Mouse (Mus musculus): ENCODE data around the gene Mcrs1.
A peak's percentile ranks its signal among the peaks of the same experiment; 100 is the strongest.

Mcrs1 gene

DNA sequence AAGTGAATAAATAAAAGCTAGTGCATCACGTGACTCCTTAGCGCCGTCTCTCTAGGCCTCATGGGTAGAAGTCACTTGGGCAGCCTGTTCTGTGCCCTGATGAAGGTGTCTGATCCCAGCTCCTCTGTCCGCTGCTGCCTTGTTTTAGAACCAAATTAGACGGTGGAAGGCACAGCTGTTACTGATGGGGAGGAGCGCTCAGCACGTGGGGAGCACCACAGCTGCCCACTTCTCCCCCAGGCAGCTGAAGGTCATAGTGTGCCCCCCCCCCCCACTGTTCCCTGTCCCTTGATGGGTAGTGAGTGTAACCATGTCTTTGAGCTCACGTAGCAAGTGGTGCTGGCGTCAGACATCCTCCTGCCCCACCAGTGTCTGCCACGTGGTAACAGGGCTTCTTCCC is 38.6 kb downstream of the Mcrs1 start:
- DNase-seq (ENCODE audit: low read depth, low spot score), result no peak

DNA sequence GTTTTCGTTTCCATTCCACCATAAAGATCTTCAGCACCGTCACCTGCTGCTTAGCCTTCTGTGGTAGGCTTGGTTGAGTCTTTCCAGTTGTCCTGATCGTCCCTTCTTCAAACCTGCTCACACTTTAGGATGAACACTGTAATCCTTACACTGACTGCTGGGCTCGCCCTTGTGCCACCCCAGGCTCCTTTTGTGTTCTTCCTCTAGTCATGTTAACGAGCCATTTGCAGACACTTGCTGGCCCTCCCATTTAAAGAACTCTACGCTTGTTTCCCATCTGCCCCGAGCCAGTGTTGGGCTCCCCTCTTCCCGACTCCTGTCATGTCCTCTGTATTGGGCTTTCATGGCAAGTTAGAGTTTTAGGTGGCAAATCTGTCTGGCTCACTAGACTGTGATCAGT is 45.8 kb downstream of the Mcrs1 start:
- peak; percentile 64 for DNase-seq (ENCODE audit: low read depth, low spot score)

DNA sequence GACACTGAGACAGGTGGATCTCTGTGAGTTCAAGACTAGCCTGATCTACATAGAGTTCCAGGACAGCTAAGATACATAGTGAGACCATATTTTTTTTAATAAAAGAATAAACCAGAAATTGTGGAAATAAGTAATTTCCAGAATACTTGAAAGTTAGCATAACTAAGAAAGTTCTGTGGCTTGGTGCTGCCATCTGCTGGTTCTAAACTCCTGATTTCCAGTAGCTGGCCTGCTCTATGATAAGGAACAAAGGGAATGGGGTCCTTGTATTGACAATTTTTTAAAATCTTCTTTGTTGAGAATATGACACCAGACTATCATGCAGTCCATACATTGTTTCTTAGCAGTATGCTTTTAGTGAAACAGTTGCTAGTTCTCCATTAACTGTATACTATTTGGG is 53.0 kb downstream of the Mcrs1 start:
- no peak for DNase-seq (ENCODE audit: low read depth, low spot score)

DNA sequence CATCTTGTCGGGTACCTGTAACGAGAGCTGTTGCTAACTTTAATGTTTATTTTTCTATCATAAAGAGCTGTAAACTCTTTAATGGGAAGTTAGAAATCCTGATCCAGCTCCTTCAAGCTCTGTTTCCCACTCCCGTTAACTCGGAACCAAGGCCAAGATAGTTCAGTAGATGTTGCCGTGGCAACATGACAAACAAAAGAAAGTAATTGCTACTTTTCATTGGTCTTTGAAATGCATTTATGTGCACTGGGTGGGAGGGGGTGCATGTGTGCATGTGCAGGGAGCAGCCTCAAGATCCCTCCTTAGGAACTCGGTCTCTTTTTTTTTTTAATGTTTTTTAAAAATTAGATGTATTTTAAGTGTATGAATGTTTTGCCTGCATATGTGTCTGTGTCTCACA is 56.7 kb downstream of the Mcrs1 start:
- DNase-seq (ENCODE audit: low read depth, low spot score), result peak; percentile 52

DNA sequence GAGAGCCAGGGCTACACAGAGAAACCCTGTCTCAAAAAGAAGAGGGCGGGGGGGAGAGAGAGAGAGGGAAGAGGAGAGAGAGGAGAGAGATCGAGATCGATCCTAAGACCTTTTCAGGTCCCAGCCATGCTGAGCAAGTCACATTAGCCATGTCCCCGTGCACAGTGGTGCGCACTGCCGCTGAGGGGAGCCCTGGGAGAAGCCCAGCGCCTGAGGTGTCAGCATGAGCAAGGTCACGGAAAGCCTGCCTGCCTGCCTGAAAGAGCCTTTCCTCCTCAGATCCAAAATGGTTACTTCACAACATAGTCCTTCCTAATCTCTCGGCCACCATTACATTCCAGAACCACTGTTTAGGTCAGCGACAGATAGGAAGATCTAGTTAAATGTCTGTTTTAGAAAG is 57.4 kb downstream of the Mcrs1 start:
- DNase-seq (ENCODE audit: low read depth, low spot score), result peak; percentile 57

Measured in ES-CJ7 (cell line).